Mouse (Mus musculus): ENCODE measurements at regions not wholly inside any gene's neighbourhood (a gene's known extent, or its start where the extent isn't known, plus 50 kb on each side); places are given as distances from the start of the nearest gene placed in this dataset.

GRCm38 (mm10) chr5:50122829-50123241 is 64.0 kb upstream of the Adgra3 start:
- no peak for DNase-seq

DNA sequence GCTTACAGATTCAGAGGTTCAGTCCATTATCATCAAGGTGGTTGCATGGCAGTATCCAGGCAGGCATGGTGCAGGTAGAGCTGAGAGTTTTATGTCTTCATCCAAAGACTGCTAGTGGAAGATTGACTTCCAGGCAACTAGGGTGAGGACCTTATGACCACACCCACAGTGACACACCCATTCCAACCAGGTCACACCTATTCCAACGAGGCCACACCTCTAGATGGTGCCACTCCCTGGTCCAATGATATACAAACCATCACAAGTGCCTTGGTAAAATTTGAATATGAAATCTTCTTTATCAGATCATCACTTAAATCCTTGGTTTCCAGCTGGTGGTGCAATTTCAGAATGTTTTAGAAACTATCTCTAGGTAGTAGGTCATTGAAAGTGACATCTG is 61.1 kb upstream of the Adgra3 start:
- DNase-seq, result no peak

All from kidney, postnatal 10 days (tissue).